19 mouse cellular contexts compared by ENCODE assay signal in genomic region chr13:75762759-75763158, GRCm38 (mm10).
"Had no signal": no experiment of that assay in that cellular context is flagged by ENCODE, and none has a peak within 500 bp of the region (broad histone marks: within the 10 kb centered on the region; RNA-seq: fewer than 3 reads in every experiment).

No protein-coding gene starts in this region.

- H3K36me3 ChIP-seq: midbrain, embryonic 12.5 days; midbrain, embryonic 15.5 days; neural tube, embryonic 12.5 days; neural tube, embryonic 15.5 days had no signal

- DNase-seq: kidney, adult 18-20 months; kidney, adult 9 months; kidney, postnatal 14 days; kidney, postnatal 4 days; left cerebral cortex, postnatal 4 days; lung, embryonic 14.5 days; right cerebral cortex, adult 18-20 months; right cerebral cortex, postnatal 14 days; right cerebral cortex, postnatal 4 days; thymus, postnatal 25 days had no signal

- H3K4me1 ChIP-seq: neural tube, embryonic 15.5 days had no signal

- H3K9ac ChIP-seq: limb, embryonic 12.5 days; limb, embryonic 15.5 days; lung, embryonic 14.5 days; midbrain, embryonic 12.5 days; midbrain, embryonic 15.5 days; neural tube, embryonic 12.5 days; neural tube, embryonic 15.5 days had no signal

- H3K27ac ChIP-seq: limb, embryonic 12.5 days; limb, embryonic 15.5 days; midbrain, embryonic 12.5 days; midbrain, embryonic 15.5 days; neural tube, embryonic 12.5 days; neural tube, embryonic 15.5 days; stomach, postnatal 0 days had no signal

- ATAC-seq: intestine, embryonic 16.5 days; lung, postnatal 0 days; midbrain, embryonic 15.5 days had no signal

- H3K4me2 ChIP-seq: limb, embryonic 12.5 days; limb, embryonic 15.5 days; lung, embryonic 14.5 days; midbrain, embryonic 12.5 days; midbrain, embryonic 15.5 days; neural tube, embryonic 12.5 days; neural tube, embryonic 15.5 days had no signal

- H3K27me3 ChIP-seq: limb, embryonic 12.5 days; limb, embryonic 15.5 days; midbrain, embryonic 12.5 days; midbrain, embryonic 15.5 days; neural tube, embryonic 12.5 days; neural tube, embryonic 15.5 days had no signal

- H3K4me3 ChIP-seq: limb, embryonic 12.5 days; limb, embryonic 15.5 days; midbrain, embryonic 12.5 days; midbrain, embryonic 15.5 days; neural tube, embryonic 12.5 days; neural tube, embryonic 15.5 days had no signal

- H3K9me3 ChIP-seq: limb, embryonic 12.5 days; limb, embryonic 15.5 days; midbrain, embryonic 12.5 days; midbrain, embryonic 15.5 days; neural tube, embryonic 12.5 days; neural tube, embryonic 15.5 days had no signal
